Mouse (Mus musculus): ENCODE measurements around the gene Myo16.

DNA sequence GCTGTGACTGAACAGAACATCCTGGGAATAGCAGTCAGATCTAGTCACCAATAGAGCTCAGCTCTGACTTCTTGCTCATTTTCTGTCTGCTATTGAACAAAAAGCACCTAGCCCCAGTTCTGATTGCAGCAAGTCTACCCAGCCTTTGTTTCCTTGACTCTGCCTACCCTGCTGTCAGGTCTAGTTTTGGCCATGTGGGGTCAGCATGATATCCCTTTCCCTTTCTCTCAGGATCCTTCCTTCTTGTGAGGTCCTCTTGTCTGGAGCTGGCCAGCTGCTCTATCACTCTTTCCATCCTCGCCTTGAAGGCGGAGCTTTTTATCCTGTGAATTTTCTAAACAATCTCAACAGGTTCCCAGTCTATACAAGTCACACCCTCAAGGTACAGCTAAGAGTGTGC lies 459.7 kb downstream of the Myo16 start:
- TF ChIP-seq CTCF (IDR thresholded peaks at IDR 0.05; ENCODE audit: low read depth) (no peak), EP300 (IDR thresholded peaks at IDR 0.05; ENCODE audit: low read depth) (no peak)
